Mouse (Mus musculus) embryonic facial prominence, embryonic 11.5 days (tissue): ENCODE data around the gene Tssk6. TPM values are rescaled to one million over a fixed set of nuclear protein-coding genes. Genes with fewer than 3 reads are reported as not detected.
"Not testable (repeated sequence)": the region's sequence is repeated elsewhere in the genome, so short reads cannot be mapped to it uniquely, and the experiment has no call there.

Experiments
- ATAC-seq: fragments of 200-750 bp; cut with Nextera tagmentation; replicated peaks from 2 replicates; pipeline ENCODE4 v1.8.0; 2017; ENCODE audit warnings: low read depth; ENCODE audit not compliant: insufficient number of reproducible peaks, low FRiP score, low TSS enrichment
- DNase-seq: peaks from one replicate; pipeline ENCODE4 v3.0.0-alpha.2; 2015; ENCODE audit warnings: low spot score
- H3K27ac ChIP-seq: fragments of 300-500 bp; sonication (generic); replicated peaks from 2 replicates; pipeline ENCODE4 v1.5.1; 2014; ENCODE audit warnings: mild to moderate bottlenecking, low read depth, low read length, control low read depth
- H3K27me3 ChIP-seq: fragments of 300-500 bp; sonication (generic); 2 replicates; pipeline ENCODE4 v1.6.1; 2014; ENCODE audit warnings: mild to moderate bottlenecking, low read length, moderate library complexity, mixed read lengths; ENCODE audit not compliant: control insufficient read depth, insufficient read depth
- H3K36me3 ChIP-seq: fragments of 300-500 bp; sonication (generic); replicated peaks from 2 replicates; pipeline ENCODE4 v1.6.1; 2014; ENCODE audit warnings: low read depth, mild to moderate bottlenecking, low read length, moderate library complexity, mixed read lengths; ENCODE audit not compliant: control insufficient read depth, insufficient read depth
- H3K4me1 ChIP-seq: fragments of 300-500 bp; sonication (generic); 2 replicates; pipeline ENCODE4 v1.6.1; 2014; ENCODE audit warnings: low read length, mixed read lengths; ENCODE audit not compliant: control insufficient read depth, insufficient read depth
- H3K4me2 ChIP-seq: fragments of 300-500 bp; sonication (generic); 2 replicates; pipeline ENCODE4 v1.6.1; 2014; ENCODE audit warnings: low read depth, mild to moderate bottlenecking, control low read depth, low read length, moderate library complexity
- H3K4me3 ChIP-seq: fragments of 300-500 bp; sonication (generic); 2 replicates; pipeline ENCODE4 v1.5.1; 2014; ENCODE audit warnings: low read depth, low read length, control low read depth
- H3K9ac ChIP-seq: fragments of 300-500 bp; sonication (generic); replicated peaks from 2 replicates; pipeline ENCODE4 v1.6.1; 2014; ENCODE audit warnings: mild to moderate bottlenecking, control low read depth, low read length
- H3K9me3 ChIP-seq: fragments of 300-500 bp; sonication (generic); replicated peaks from 2 replicates; pipeline ENCODE4 v1.6.1; 2016; ENCODE audit warnings: mild to moderate bottlenecking, low read length, inconsistent platforms, mixed read lengths; ENCODE audit not compliant: control insufficient read depth
- WGBS: fragments of 180-500 bp; shearing (Covaris S2); extraction: QIAGEN DNeasy Blood & Tissue Kit; methylation state at CpG from one replicate; pipeline ENCODE4 v1.1.7; 2014; 5-methylcytosine and 5-hydroxymethylcytosine counted together
- polyA plus RNA-seq: library from polyadenylated mRNA; unstranded; fragments of >200 nt; fragmentation: Nextera tagmentation; extraction: Ambion mirVana; gene quantifications from 2 replicates; pipeline ENCODE4 v1.2.1, GENCODE M21; 2014

Tssk6 gene
- polyA plus RNA-seq, 1 experiment from 2014 or later, result 3.2 TPM

DNA sequence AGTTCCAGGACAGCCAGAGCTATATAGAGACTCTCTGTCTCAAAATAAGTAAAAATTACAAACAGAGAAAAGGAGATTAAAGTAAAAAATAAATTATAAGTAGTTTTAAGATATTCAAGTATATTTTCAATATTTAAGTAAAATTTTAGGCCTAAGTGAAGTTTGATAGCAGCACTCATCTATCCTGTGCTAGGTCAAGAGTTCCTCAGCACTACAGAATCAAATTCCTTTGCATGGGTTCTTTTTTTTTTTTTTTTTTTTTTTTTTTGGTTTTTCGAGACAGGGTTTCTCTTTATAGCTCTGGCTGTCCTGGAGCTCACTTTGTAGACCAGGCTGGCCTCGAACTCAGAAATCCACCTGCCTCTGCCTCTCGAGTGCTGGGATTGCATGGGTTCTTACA is 40.5 kb downstream of the Tssk6 start:
- ATAC-seq, H3K9ac ChIP-seq, H3K4me3 ChIP-seq, DNase-seq, H3K27ac ChIP-seq, H3K4me1 ChIP-seq, H3K9me3 ChIP-seq, H3K36me3 ChIP-seq, H3K4me2 ChIP-seq, H3K27me3 ChIP-seq: not testable (repeated sequence)
- WGBS, result 95% methylated on average over 2 of the region's 3 CpGs

DNA sequence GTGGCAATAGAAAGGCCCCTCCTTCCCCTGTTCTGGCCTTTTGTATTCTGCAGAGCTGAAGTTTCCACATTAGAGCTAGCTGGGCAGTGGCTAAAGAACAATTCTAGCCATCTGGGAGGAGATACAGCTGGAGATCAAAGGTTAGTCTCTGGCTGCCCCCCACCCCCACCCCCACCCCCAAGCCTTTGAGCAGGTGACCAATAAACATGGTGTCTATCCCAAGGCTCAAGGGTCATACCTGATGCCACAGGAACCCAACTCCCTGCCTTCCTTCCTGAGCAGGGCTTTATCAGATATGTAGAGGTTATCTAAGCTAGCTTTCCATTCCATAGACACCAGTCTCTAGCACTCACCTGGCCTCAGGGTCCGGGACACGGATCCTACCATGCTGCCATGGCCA is 48.3 kb downstream of the Tssk6 start:
- H3K4me1 ChIP-seq, result no peaks in the 10 kb centered on the region
- no peak overlapping the region for H3K27ac ChIP-seq
- no peak for ATAC-seq
- WGBS, result 94% methylated on average over 2 of the region's 2 CpGs
- no peak overlapping the region for H3K4me2 ChIP-seq
- H3K27me3 ChIP-seq, result no peaks in the 10 kb centered on the region
- DNase-seq, result no peak
- no peaks in the 10 kb centered on the region; the same call in 1 of the 2 replicates for H3K36me3 ChIP-seq
- no peak overlapping the region for H3K9ac ChIP-seq
- no peaks in the 10 kb centered on the region for H3K9me3 ChIP-seq
- no peak overlapping the region for H3K4me3 ChIP-seq

Other genes with a start within 250 kb of the Tssk6 start
- gene Zfp964, start 247.7 kb upstream of the Tssk6 start, polyA plus RNA-seq, result 2.0 and 2.2 TPM in 2 replicates
- gene Zfp869, start 191.5 kb upstream of the Tssk6 start, polyA plus RNA-seq, result 35.5 and 38.7 TPM in 2 replicates
- gene Zfp963, start 152.2 kb upstream of the Tssk6 start, polyA plus RNA-seq, result 7.6 and 7.8 TPM in 2 replicates
- gene Gm20422, start 127.3 kb upstream of the Tssk6 start, polyA plus RNA-seq, result not detected in 2 replicates
- 35.0 and 35.9 TPM in 2 replicates for gene Atp13a1, start 111.0 kb upstream of the Tssk6 start, polyA plus RNA-seq
- 36.7 and 38.9 TPM in 2 replicates for gene Zfp866, start 111.0 kb upstream of the Tssk6 start, polyA plus RNA-seq
- 4.4 and 4.6 TPM in 2 replicates for gene Gmip, start 93.5 kb upstream of the Tssk6 start, polyA plus RNA-seq
- gene Lpar2, start 79.8 kb upstream of the Tssk6 start, polyA plus RNA-seq, result 1.8 and 2.1 TPM in 2 replicates
- gene Pbx4, start 69.7 kb upstream of the Tssk6 start, polyA plus RNA-seq, result 13.8 and 14.9 TPM in 2 replicates
- 0.32 and 0.66 TPM in 2 replicates for gene Cilp2, start 14.5 kb upstream of the Tssk6 start, polyA plus RNA-seq
- 158 and 165 TPM in 2 replicates for gene Ndufa13, start 374 bp downstream of the Tssk6 start, polyA plus RNA-seq
- 3.6 TPM in 2 replicates for gene Yjefn3, start 528 bp downstream of the Tssk6 start, polyA plus RNA-seq
- 64.4 and 78.8 TPM in 2 replicates for gene Gatad2a, start 94.2 kb downstream of the Tssk6 start, polyA plus RNA-seq
- 44.8 and 47.8 TPM in 2 replicates for gene Mau2, start 140.6 kb downstream of the Tssk6 start, polyA plus RNA-seq
- gene Sugp1, start 140.6 kb downstream of the Tssk6 start, polyA plus RNA-seq, result 29.1 and 32.1 TPM in 2 replicates
- gene Tm6sf2, start 170.7 kb downstream of the Tssk6 start, polyA plus RNA-seq, result 0.34 and 0.72 TPM in 2 replicates
- gene Hapln4, start 181.3 kb downstream of the Tssk6 start, polyA plus RNA-seq, result 0.07 TPM in 1 of 2 replicates, not detected in the other
- gene Ncan, start 218.7 kb downstream of the Tssk6 start, polyA plus RNA-seq, result 6.4 and 7.3 TPM in 2 replicates
- 19.2 and 19.5 TPM in 2 replicates for gene Nr2c2ap, start 229.1 kb downstream of the Tssk6 start, polyA plus RNA-seq
- gene Rfxank, start 237.0 kb downstream of the Tssk6 start, polyA plus RNA-seq, result 17.0 and 18.3 TPM in 2 replicates
- 40.4 and 46.6 TPM in 2 replicates for gene Borcs8, start 237.3 kb downstream of the Tssk6 start, polyA plus RNA-seq
- gene Mef2b, start 237.5 kb downstream of the Tssk6 start, polyA plus RNA-seq, result 0.45 and 0.64 TPM in 2 replicates